Mouse (Mus musculus): ENCODE measurements at regions not wholly inside any gene's neighbourhood (a gene's known extent, or its start where the extent isn't known, plus 50 kb on each side); places are given as distances from the start of the nearest gene placed in this dataset.

DNA sequence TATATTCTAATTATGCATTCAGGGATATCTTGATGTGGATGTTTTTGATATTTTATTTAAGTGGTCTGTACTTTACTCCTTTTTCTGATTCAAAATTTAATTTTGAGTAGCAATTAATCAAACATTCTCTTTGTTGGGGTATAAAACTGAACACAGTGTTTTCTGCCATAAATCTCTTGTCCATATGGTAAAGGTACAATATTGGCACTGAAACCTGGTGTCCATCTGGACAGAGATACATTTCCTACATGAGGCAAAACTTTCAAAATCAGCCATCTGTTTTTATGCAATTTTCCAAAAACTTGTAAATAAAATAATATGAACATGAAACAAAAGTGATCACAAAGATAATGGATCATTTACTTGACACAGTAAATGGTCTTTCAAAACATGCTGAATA, 1078.2 kb downstream of the Ankrd7 start:
- TF ChIP-seq CTCF (IDR thresholded peaks at IDR 0.05), result no peak
- TF ChIP-seq EP300 (IDR thresholded peaks at IDR 0.05), result no peak

Measured in lung, postnatal 0 days (tissue).